Mouse (Mus musculus): ENCODE data around the gene Wiz. TPM values are rescaled to one million over a fixed set of nuclear protein-coding genes. Genes with fewer than 3 reads are reported as not detected.

Gene Wiz
- polyA plus RNA-seq, 1 experiment from 2014 or later, result 26.5 TPM

DNA sequence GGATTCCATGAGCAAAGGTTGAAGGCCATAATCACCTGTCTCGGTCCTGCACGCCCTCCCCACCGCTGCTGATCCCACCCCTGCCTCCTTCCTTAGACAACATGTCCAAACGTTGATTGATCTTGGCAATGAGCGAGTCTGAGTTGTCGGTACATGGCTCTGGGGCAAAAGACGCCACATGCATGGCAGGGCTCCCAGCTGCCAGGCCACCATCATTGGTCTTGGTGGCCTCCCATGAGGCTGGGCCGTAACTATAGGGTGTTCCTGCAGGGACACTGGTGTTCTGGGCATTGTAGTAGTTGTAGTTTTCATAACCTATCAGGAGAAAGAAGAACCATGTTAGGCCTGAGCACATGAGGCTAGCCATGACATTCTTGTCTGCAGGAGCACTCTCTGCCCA, 72.2 kb downstream of the Wiz start:
- H3K4me2 ChIP-seq, result no peak overlapping the region
- no peaks in the 10 kb centered on the region for H3K9me3 ChIP-seq (replicated peaks)
- ATAC-seq (replicated peaks; ENCODE audit: low FRiP score), result no peak
- peaks cover 66% of the 10 kb centered on the region for H3K36me3 ChIP-seq
- WGBS, result 93% methylated on average over 8 of the region's 8 CpGs
- no peaks in the 10 kb centered on the region for H3K27me3 ChIP-seq
- no peak overlapping the region for H3K9ac ChIP-seq
- peaks cover 22% of the 10 kb centered on the region for H3K4me1 ChIP-seq
- no peak overlapping the region for H3K27ac ChIP-seq
- no peak overlapping the region for H3K4me3 ChIP-seq (replicated peaks)

DNA sequence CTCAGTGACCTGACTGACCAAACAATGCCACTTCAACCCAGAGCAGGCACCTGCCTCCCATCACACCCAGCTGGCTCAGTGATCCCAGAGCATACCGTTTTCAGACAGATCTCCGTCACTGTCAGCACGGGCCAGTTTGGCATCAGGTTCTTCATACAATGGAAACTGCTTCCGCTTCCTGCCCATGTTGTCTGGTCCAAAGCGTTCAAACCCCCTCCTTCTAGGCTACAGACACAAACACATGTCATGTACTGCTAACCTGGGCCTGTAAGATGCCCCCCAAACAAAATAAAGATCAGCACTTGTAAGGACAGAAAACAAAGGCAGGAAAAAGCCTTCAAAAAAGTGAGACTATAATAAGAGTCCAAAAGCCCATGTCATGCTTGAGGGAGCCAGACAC, 73.7 kb downstream of the Wiz start:
- Histone ChIP-seq H3K9me3 (replicated peaks) (no peaks in the 10 kb centered on the region), H3K4me1 (peaks cover 19% of the 10 kb centered on the region)

DNA sequence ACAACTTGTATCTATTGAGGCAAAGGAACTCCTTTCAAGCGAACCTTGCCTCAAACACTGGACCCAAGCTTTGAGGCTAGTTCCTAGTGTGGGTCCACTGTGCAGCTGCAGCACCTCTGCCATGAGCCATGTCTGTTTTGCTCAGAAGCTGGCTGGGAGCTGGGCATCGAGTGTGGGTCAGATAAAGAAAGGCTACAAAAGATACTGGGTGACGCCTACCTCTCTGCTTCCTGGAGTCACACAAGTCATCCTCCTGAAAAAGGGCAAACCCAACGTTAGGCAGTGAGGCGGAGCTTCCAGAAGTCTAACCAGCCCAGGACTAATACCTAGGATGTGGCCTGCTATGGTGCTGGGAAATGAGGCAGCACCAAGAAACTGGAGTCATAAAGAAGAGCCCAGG, 75.3 kb downstream of the Wiz start:
- ATAC-seq (replicated peaks; ENCODE audit: low FRiP score), result no peak

More for the DNA sequence above, 73.7 kb downstream of the Wiz start:
- H3K27me3 ChIP-seq, result no peaks in the 10 kb centered on the region
- H3K4me2 ChIP-seq, result no peak overlapping the region
- no peak overlapping the region for H3K4me3 ChIP-seq (replicated peaks)
- ATAC-seq (replicated peaks; ENCODE audit: low FRiP score), result no peak
- WGBS, result 93% methylated on average over 5 of the region's 5 CpGs
- H3K36me3 ChIP-seq, result peaks cover 81% of the 10 kb centered on the region
- H3K9ac ChIP-seq, result no peak overlapping the region
- H3K27ac ChIP-seq, result no peak overlapping the region

DNA sequence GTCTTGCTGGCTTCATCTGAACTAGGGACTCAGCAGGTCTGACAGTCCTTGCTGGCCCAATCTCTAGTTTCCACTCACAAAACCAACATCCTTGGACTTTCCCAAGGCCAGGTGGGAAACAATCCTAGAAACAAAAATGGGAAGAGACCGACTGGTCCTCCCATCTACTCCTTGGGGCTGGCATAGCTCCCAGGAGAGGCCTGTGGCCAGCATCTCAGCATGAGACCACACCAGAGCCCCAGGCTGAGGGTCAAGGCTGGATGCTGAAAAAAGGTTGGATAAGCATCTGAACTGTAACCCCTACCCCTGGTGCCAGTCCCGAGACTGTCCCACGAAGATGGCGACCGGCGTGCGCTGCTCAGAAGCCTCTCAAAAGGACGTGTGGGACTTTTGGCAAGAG, 76.4 kb downstream of the Wiz start:
- 93% methylated on average over 8 of the region's 8 CpGs for WGBS
- H3K27ac ChIP-seq, result no peak overlapping the region

More for the DNA sequence above, 75.3 kb downstream of the Wiz start:
- no peaks in the 10 kb centered on the region for H3K27me3 ChIP-seq
- no peak overlapping the region for H3K27ac ChIP-seq
- peaks cover 97% of the 10 kb centered on the region for H3K36me3 ChIP-seq
- no peak overlapping the region for H3K9ac ChIP-seq
- H3K4me2 ChIP-seq, result no peak overlapping the region
- H3K4me1 ChIP-seq, result peaks cover 8% of the 10 kb centered on the region
- no peak overlapping the region for H3K4me3 ChIP-seq (replicated peaks)
- no peaks in the 10 kb centered on the region for H3K9me3 ChIP-seq (replicated peaks)
- 82% methylated on average over 5 of the region's 5 CpGs for WGBS

DNA sequence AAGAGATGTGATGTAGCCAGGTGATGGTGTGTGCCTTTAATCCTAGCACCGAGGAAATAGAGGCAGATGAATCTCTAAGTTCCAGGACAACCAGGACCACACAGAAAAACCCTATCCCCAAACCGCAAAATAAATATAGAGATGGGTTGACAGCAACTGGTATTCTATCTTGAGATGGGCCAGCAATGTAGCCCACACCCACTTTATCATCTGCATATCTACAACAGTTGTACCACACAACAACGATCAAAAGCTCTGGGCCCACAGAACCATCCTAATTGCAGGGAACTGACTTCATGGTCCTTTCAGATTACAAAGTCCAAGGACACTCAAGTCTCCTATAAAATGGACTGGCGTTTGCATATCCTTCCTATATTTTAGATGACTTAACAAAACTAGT, 81.3 kb downstream of the Wiz start:
- Histone ChIP-seq H3K9me3 (replicated peaks) (no peaks in the 10 kb centered on the region), H3K36me3 (peaks cover 100% of the 10 kb centered on the region), H3K27me3 (no peaks in the 10 kb centered on the region), H3K27ac (no peak overlapping the region), H3K4me1 (no peaks in the 10 kb centered on the region), H3K9ac (no peak overlapping the region), H3K4me3 (replicated peaks) (no peak overlapping the region), H3K4me2 (no peak overlapping the region)
- no peak for ATAC-seq (replicated peaks; ENCODE audit: low FRiP score)
- WGBS, result 93% methylated on average over 4 of the region's 4 CpGs

More for the DNA sequence above, 76.4 kb downstream of the Wiz start:
- Histone ChIP-seq H3K4me2 (no peak overlapping the region), H3K4me1 (no peaks in the 10 kb centered on the region), H3K4me3 (replicated peaks) (no peak overlapping the region), H3K36me3 (peaks cover 100% of the 10 kb centered on the region), H3K9ac (no peak overlapping the region), H3K27me3 (no peaks in the 10 kb centered on the region), H3K9me3 (replicated peaks) (no peaks in the 10 kb centered on the region)
- ATAC-seq (replicated peaks; ENCODE audit: low FRiP score), result no peak

Small RNA genes within 50 kb of the gene (microRNA-seq; reads per million reads assigned to microRNA genes)
- gene Gm22201, result not detected

Other genes with a start within 250 kb of the Wiz start
- gene Notch3, start 222.6 kb downstream of the Wiz start, polyA plus RNA-seq (2015; fragmentation: Nextera tagmentation; extraction: Ambion mirVana), result 11.9 and 14.9 TPM in 2 replicates
- 0.10 and 0.19 TPM in 2 replicates for gene Ephx3, start 199.9 kb downstream of the Wiz start, polyA plus RNA-seq (2015; fragmentation: Nextera tagmentation; extraction: Ambion mirVana)
- gene Brd4, start 104.7 kb downstream of the Wiz start, polyA plus RNA-seq (2015; fragmentation: Nextera tagmentation; extraction: Ambion mirVana), result 100 and 101 TPM in 2 replicates
- gene Akap8, start 68.2 kb downstream of the Wiz start, polyA plus RNA-seq (2015; fragmentation: Nextera tagmentation; extraction: Ambion mirVana), result 117 and 119 TPM in 2 replicates
- 109 and 128 TPM in 2 replicates for gene Akap8l, start 38.8 kb downstream of the Wiz start, polyA plus RNA-seq (2015; fragmentation: Nextera tagmentation; extraction: Ambion mirVana)
- 0.33 and 0.95 TPM in 2 replicates for gene Rasal3, start 14.1 kb upstream of the Wiz start, polyA plus RNA-seq (2015; fragmentation: Nextera tagmentation; extraction: Ambion mirVana)
- not detected in 2 replicates for gene Pglyrp2, start 34.7 kb upstream of the Wiz start, polyA plus RNA-seq (2015; fragmentation: Nextera tagmentation; extraction: Ambion mirVana)
- gene Cyp4f39, start 63.3 kb upstream of the Wiz start, polyA plus RNA-seq (2015; fragmentation: Nextera tagmentation; extraction: Ambion mirVana), result 0.55 and 0.66 TPM in 2 replicates
- gene Cyp4f17, start 116.6 kb upstream of the Wiz start, polyA plus RNA-seq (2015; fragmentation: Nextera tagmentation; extraction: Ambion mirVana), result 8.4 and 9.3 TPM in 2 replicates
- 20.9 and 21.7 TPM in 2 replicates for gene Cyp4f16, start 147.1 kb upstream of the Wiz start, polyA plus RNA-seq (2015; fragmentation: Nextera tagmentation; extraction: Ambion mirVana)
- not detected in 2 replicates for gene Cyp4f37, start 231.9 kb upstream of the Wiz start, polyA plus RNA-seq (2015; fragmentation: Nextera tagmentation; extraction: Ambion mirVana)

Measured in kidney, embryonic 15.5 days (tissue).